Mouse (Mus musculus) kidney, postnatal 36 days (tissue): ENCODE data around the gene Sct.

Source experiments
- DNase-seq, 2 experiments: peaks; one replicate each; pipeline ENCODE4 v3.0.0; 2021 to 2022; ENCODE audit warnings: mixed read lengths in 2 of 2

The Sct gene

GRCm38 (mm10) chr7:141278766-141279590 lies at the start of gene Sct:
Sct (minus strand) TSS chr7:141279133.
- peak in 1 of 2 experiments; percentile 69 for DNase-seq

GRCm38 (mm10) chr7:141328373-141328990 lies 49.5 kb upstream of the Sct start:
- peak in 1 of 2 experiments; percentile 19 for DNase-seq

- peak; percentile 100 for DNase-seq
These were observed 48.8 kb upstream of the Sct start, which contains the start of the genes Deaf1 and Tmem80 for GRCm38 (mm10) chr7:141327469-141328372. Deaf1 (minus strand) TSS chr7:141327690. Tmem80 (plus strand) TSS chr7:141327739.

GRCm38 (mm10) chr7:141326546-141327446 lies 47.9 kb upstream of the Sct start:
- no peak for DNase-seq

- DNase-seq = peak; percentile 51 to 61
These were observed 45.8 kb upstream of the Sct start for GRCm38 (mm10) chr7:141324686-141325085.

- no peak for DNase-seq
These were observed 40.5 kb upstream of the Sct start for GRCm38 (mm10) chr7:141319446-141319845.

GRCm38 (mm10) chr7:141317619-141318132 lies 38.7 kb upstream of the Sct start:
- peak in 1 of 2 experiments; percentile 50 for DNase-seq

GRCm38 (mm10) chr7:141315974-141316373 lies 37.0 kb upstream of the Sct start:
- DNase-seq = peak; percentile 87 to 88

GRCm38 (mm10) chr7:141315076-141315475 lies 36.1 kb upstream of the Sct start:
- DNase-seq = no peak

GRCm38 (mm10) chr7:141314416-141314815 lies 35.5 kb upstream of the Sct start:
- DNase-seq = no peak

GRCm38 (mm10) chr7:141304537-141304936 lies 25.6 kb upstream of the Sct start:
- DNase-seq = no peak

GRCm38 (mm10) chr7:141302702-141303268 lies 23.9 kb upstream of the Sct start:
- DNase-seq = no peak

- peak in 1 of 2 experiments; percentile 66 for DNase-seq
These were observed 22.5 kb upstream of the Sct start for GRCm38 (mm10) chr7:141301386-141301785.

GRCm38 (mm10) chr7:141299175-141299574 lies 20.2 kb upstream of the Sct start:
- no peak for DNase-seq

GRCm38 (mm10) chr7:141297926-141298650 lies 19.2 kb upstream of the Sct start:
- DNase-seq = no peak

- no peak for DNase-seq
These were observed 15.5 kb upstream of the Sct start for GRCm38 (mm10) chr7:141294479-141294878.

- peak in 1 of 2 experiments; percentile 69 for DNase-seq
These were observed 15.0 kb upstream of the Sct start for GRCm38 (mm10) chr7:141293852-141294471.

GRCm38 (mm10) chr7:141292583-141293388 lies 13.9 kb upstream of the Sct start:
- DNase-seq = no peak
